Mouse (Mus musculus): ENCODE measurements around the gene Clec12a.

DNA sequence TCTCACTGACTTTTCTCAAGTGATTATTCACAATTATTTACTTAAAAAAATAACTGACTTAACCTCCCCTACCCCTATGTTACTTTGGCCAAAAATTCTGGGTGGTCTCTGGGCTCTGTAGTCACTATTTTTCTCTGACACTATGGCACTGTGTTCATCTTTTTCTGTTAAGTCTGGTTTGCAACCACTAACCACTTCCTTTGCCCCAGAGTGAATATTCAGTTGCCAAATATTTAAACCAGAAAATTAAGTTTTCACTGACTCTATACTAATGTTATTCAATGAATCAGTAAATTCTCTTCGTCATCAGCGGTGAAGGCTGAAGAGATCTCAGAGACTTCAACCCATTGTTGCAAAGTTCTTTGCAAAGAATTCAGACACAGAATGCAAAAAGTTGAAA, 13.3 kb downstream of the Clec12a start:
- TF ChIP-seq POLR2A (IDR thresholded peaks at IDR 0.05; ENCODE audit: borderline replicate concordance, control insufficient read depth, low read depth, low read length) (no peak), CTCF (IDR thresholded peaks at IDR 0.05; ENCODE audit: control insufficient read depth, insufficient read depth, low read length) (no peak)
